Mouse (Mus musculus): ENCODE measurements at regions not wholly inside any gene's neighbourhood (a gene's known extent, or its start where the extent isn't known, plus 50 kb on each side); places are given as distances from the start of the nearest gene placed in this dataset.

DNA sequence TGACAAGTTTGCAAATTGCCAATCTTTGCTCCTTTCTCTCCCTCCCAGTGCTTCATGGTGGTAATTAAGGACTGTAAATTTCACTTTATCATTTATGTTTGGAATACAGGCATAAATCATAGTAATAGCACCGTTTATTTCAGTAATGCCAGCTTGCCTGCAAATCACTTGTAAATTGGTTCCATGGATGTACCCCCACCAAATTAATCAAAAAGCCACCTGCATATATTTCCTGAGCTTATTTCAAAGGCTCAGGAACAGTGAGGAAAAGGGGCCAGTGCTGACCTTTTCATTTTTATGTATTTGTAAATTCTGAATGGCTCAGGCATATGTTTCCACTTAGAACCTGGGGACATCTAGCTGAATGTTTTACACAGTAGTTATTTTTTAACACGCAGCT is 115.0 kb downstream of the D3Ertd751e start:
- no peak for DNase-seq (ENCODE audit: low read depth)

- peak; percentile 4 for DNase-seq (ENCODE audit: low read depth)
These were observed 120.3 kb downstream of the D3Ertd751e start for GRCm38 (mm10) chr3:41862674-41863073.

DNA sequence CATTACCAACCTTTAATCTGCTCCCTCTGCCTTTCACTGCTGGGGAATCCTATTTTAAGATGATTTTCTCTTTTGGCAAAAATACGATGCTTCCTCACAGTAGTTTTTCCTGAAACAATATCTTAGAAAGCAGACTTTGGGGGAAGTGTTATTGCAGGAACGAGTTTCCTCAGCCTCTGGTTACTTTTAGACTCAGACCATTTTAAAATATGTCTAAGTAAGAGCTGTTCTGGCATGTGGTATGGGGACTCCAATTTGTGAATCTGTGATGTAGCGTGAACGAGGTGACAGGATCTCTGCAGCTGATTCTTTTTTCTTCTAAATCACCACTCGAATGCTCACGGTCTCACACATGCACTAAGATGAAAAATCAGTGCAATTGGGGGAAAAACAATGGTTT is 166.5 kb downstream of the D3Ertd751e start:
- no peak for DNase-seq (ENCODE audit: low read depth)

DNA sequence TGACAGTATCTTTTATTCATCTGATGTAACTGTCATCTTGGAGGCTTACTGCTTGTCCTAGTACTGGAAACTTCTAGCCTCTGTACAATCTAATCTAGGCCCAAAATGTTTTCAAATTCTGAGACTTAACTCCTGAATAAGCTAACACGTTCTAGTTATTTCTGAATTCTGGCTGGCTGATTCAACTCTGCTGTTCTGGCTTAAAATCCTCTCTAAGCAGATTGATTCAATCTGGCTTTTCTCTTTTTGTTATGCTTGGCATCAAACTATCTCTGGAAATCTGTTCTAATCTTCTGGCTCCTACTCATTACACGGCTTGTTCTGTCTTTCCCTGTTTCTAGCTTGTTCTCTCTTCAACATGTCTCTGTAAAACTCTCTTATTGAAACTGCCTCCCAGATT is 170.8 kb downstream of the D3Ertd751e start:
- no peak for DNase-seq (ENCODE audit: low read depth)

DNA sequence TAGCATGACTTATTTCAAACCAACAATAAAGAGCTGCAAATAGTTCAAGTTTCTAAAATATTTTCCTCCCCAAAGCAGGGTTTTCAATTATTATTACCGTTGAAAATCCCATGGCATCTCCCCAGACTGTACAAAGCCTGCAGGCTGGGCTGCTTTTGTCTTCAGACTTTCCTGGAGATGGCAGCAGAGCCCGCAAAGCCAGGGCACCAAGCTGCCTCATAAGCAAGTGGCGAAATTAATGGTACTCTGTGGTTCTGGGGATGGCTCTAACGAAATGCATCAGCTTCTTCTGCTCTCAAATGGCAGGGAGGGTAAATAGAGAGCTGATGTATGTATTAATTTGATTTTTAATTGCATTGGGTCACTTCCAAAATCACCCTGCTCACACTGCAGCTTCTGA is 197.4 kb downstream of the D3Ertd751e start:
- DNase-seq (ENCODE audit: low read depth): no peak

DNA sequence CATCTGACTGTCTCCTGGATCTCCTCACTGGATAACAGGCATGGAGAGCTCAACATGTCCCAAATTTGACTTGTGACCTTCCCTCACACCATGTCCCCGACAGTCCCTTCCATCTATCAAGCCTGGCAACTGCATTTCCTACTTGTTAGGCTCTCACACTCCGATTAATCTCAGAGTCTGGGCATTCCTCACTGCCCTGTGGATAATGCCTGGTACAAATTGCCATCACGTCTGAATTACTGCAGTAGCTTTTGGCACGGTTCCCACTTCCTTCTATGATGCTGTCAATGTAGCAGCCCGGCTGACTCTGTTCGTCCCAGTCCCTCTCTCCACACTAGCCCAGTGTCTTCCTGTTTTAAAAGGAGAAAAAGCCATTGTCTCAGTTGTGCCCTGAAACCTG is 200.6 kb downstream of the D3Ertd751e start:
- no peak for DNase-seq (ENCODE audit: low read depth)

DNA sequence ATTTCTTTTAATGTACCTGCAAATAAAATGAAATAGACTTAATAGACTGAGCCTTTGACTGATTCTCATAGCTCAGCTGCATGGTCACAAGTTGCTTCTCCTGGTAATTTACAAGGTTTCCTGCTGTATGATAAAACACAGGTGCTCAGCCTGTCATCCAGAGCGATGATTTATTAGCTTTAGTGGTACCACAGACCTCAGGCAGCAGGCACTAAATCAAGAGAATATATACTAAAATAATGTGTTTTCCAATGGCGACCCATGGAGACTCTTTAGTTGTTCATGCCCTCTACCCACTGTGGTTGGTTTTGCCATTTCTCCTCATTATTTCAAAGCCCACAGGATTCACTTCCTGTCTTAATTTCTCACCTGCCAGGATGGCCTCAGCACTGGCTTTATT is 207.0 kb downstream of the D3Ertd751e start:
- DNase-seq (ENCODE audit: low read depth): no peak

- DNase-seq (ENCODE audit: low read depth): no peak
These were observed 215.0 kb downstream of the D3Ertd751e start for GRCm38 (mm10) chr3:41957385-41957784.

DNA sequence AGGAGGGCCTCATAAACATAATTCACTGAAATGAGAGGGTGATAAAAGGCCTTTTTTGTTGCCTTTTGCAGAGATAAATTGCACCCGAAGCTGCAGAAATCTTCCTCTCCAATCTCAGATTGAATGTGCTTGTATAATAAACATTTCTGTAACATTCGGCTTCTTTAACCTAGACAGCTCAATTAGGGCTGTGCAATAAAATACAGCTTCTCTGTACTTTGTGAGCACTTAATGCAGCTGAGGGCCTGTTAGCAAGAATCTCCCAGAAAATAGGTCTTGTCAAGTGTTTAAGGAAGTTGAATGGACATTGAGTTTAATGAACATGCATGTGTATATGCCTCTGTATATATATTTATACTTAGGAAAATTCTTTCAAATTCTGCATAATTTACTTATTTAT is 217.8 kb downstream of the D3Ertd751e start:
- DNase-seq (ENCODE audit: low read depth): no peak

DNA sequence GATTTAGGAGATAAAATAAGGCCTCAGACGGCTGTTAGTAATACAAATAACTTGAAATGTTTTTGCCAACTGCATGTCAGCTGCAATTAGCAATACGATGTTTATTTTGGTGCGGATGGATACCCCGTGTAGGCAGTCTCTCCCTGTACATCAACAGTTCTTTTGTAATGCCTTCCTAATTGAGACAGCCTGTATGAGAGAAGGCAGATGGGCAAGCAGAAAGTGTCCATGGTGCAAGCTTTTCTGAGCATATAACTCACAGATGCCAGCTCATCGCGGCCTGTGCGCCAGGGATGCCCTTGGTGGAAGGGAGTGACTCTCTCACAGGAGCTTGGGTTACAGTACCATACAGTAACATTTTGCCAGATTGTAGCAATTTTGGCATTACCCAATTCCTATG is 220.5 kb downstream of the D3Ertd751e start:
- no peak for DNase-seq (ENCODE audit: low read depth)

DNA sequence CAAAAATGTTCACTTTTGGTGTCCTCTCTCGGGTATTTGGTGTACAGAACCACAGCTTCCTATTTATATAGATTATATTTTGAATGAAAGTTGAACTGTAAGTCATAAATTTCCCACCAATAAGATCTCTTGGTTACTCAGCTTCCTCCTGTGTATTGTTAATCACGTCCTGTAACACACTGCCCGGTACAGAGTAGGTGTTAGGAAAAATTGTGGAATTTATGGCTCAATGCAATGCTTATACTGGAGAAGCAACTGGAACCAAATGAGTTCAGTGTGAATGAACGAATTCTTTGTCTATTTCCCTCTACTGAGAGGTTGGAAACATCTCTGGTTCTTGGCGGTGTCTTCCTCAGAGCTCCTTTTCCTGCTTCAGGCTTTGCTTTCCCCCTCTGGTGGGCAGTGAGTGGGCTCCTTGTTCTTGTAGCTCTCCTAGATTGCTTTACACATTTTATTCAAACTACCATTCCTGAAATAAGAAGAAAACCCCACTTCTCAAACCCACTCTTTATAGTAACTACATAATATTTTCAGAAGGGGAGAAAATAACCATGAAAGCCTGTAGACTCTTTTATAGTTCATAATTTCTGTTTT is 264.4 kb downstream of the D3Ertd751e start:
- DNase-seq (ENCODE audit: low read depth): no peak

GRCm38 (mm10) chr3:42023187-42023586 is 280.8 kb downstream of the D3Ertd751e start:
- DNase-seq (ENCODE audit: low read depth): no peak

GRCm38 (mm10) chr3:42039632-42040031 is 297.2 kb downstream of the D3Ertd751e start:
- DNase-seq (ENCODE audit: low read depth): no peak

- no peak for DNase-seq (ENCODE audit: low read depth)
These were observed 297.9 kb downstream of the D3Ertd751e start for GRCm38 (mm10) chr3:42040270-42040812.

GRCm38 (mm10) chr3:42040959-42041358 is 298.5 kb downstream of the D3Ertd751e start:
- DNase-seq (ENCODE audit: low read depth): no peak

DNA sequence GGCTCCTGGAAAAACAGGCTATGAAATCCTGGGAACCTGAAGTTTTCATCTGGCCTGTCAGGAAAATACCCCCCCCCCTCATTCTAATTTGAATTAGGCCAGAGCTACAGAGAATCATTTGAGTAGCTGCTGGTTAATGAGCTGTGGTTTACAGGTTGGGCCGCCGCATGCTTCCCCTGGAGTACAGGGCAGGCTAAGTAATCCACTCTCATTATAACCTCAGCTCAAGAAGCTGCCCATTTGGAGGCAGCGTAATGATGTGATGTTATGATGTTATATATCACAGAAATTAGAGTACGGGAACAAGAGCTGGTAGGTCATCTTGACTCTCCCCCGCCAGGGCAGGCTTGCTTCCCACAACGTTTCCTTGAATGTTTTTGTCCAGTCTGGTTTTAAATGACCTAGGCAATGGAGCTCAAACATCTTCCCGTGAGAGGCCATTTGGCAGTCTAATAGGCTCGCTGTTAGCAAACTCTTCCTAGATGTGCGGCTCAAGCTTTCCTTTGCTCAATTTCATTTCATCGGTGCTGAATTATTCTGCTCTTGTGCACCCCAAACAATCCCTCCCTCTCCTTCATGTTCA is 315.0 kb downstream of the D3Ertd751e start:
- no peak for DNase-seq (ENCODE audit: low read depth)

DNA sequence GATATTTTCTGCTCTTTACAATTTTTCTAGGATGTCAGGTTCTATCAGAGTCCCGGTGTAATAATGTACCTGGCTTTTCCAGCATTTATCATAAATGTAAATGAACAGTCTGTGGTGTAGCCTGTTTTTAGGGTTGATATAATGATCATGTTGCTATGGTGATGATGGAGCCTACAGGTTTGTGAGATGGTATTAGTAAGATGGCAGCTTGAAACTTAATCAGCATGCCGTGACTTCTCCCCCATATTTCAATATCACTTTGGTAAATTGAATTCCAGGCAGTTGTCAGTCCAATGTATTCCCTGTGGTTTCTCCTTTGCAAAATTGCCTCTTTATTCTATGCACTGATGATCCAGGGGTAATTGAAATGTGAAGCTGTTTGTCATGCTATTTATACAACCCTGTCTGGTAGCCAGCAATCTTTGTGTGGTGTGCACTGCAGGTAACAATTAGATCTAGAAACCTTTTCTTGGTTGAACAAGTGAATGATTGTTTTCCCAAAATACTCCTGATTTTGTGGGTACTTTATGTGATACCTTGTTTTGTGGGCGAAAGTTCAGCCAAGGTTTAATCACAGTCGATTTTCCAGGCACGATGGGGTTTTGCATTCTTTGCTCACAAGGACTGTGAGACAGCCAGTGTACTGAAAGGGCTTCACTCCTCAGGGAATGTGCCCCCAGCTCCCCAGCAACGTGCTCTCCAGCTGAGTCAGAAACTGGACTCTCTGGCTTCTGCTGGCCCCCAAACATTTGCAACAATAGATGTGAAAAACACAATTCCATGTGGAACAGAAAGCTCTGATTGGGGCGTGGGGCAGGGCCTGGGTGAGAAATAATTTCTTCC is 322.9 kb downstream of the D3Ertd751e start:
- DNase-seq (ENCODE audit: low read depth): no peak

DNA sequence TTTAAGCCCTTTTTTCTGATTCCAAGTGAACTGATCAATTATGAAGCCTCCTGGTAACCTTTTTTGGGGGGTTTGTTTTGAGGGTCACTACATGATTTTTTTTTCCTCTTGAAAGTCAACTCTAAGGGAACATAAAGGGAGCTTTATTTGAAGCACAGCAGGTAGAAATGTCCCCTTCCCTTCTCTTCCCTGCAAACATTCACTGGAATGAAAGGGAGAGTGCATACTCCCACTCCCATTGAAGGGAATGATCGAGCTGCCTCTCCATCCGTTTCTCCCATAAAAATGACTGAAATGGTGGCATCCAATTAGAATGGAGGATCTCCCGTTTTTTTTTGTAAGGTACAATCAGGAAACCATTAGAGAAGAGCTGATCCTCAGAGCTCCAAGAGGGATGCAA is 323.6 kb downstream of the D3Ertd751e start:
- no peak for DNase-seq (ENCODE audit: low read depth)

DNA sequence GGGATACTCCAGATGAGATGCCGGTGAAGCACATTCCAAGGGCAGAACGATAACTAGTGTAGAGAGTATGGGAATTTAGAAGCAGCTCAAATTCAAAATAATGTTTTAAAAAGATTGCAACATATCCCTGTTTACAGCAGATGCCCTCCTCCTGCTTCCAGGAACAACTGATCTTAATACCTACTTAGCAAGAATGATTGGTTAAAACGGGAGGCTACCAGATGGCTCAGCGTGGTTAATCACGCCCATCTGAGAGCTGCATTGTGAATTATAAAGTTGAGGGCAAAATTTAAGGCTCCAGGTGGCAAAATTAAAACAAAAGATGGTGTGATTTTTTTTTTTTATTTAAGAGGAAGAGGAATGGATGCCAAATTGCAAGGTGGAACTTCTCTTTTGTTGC is 324.6 kb downstream of the D3Ertd751e start:
- DNase-seq (ENCODE audit: low read depth): no peak

- DNase-seq (ENCODE audit: low read depth): peak; percentile 16
These were observed 332.3 kb downstream of the D3Ertd751e start for GRCm38 (mm10) chr3:42074532-42075287.

DNA sequence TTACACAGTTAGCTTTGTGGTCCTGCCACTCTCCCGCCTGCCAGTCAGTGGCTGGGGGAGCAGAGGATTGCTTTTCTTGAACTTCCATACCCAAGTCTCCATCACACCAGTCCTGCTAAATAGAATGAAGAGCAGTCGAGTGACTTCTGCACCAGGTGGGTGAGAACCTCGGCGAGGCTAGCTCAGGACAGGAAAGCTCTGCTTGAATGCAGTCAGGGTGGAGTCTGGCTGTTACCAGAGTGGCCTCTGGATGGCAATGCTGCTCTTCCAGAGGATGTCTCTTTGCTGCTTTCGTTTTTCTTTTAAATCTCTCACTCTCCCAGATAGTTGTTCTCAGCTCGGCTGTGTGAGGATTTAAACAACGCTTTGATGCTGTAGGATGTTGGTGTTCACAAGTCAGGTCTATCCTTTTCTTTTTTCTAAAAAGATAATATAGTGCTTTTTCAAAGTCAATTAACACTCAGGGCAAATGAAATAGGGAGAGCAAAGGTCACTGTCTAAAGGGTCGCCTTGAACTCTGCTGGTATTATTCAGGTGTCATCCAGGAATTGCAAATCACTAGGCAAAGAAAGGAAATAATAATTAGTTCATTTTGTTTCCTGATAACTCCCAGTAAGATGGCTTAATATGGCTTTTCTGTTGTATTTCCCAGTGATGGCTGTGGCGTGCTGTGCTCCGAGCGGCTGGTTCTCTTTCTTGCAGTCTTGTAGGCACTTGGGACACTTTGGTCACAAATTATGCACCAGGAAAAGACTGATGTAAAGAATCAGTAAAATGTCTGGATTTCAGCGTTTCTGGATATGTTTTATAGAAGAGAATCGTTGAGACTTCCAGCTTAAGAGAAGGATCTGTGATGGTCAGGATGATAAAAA is 368.8 kb downstream of the D3Ertd751e start:
- peak; percentile 1 for DNase-seq (ENCODE audit: low read depth)

All from c-Kit-positive CD71-negative TER-119-negative erythroid progenitor cells, embryonic 14.5 days (primary cell).